Mouse (Mus musculus) kidney, postnatal 14 days (tissue): ENCODE measurements at regions not wholly inside any gene's neighbourhood (a gene's known extent, or its start where the extent isn't known, plus 50 kb on each side); places are given as distances from the start of the nearest gene placed in this dataset.

Experiments used
- DNase-seq: peaks from one replicate; pipeline ENCODE4 v3.0.0; 2022; ENCODE audit warnings: mixed read lengths

DNA sequence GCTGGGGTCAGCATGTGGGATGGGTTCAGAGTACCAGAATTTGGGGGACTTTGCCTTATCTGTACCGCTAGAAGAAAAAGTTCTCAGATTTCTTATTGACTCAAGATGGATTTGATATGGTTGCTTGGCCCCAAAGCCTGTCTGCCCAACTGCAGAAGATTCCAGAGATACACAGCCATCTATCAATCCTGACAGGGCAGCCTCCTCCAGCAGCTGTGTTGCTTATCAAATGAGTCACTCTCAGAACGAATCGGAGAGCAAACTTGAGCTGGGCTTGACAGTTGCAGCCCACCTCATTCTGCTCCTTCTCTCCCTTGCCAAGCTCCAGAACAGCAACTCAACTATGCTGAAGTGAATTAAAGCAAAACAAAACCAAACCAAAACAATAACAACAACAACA is 345.9 kb downstream of the Pik3r1 start:
- DNase-seq: no peak

DNA sequence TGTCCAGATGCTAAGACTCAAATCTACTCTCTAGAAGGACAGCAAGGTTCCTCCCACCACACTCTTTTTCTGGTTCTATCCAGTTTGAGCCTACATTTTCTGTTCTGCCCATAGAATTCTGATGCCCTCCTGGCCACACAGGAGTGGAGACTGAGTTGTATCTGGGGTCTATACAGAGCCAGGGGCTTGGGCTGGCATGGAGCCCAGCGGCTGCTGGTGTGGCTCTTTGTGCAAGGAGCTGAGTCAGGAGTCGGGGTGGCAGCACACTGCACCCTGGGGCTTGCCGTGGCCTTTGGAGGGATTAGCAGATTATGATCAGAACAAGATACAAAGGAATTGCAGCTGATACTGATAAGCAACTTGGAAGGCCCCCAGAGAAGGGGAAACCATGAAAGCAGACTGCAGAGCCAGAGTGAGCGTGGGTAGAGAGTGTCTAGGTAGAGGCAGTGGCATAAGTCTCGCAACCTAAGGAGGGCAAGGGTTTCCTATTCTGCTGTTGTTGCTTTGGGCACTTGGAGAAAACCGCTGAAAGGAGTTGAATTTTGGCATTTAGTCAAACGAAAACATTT is 348.5 kb downstream of the Pik3r1 start:
- DNase-seq: no peak

DNA sequence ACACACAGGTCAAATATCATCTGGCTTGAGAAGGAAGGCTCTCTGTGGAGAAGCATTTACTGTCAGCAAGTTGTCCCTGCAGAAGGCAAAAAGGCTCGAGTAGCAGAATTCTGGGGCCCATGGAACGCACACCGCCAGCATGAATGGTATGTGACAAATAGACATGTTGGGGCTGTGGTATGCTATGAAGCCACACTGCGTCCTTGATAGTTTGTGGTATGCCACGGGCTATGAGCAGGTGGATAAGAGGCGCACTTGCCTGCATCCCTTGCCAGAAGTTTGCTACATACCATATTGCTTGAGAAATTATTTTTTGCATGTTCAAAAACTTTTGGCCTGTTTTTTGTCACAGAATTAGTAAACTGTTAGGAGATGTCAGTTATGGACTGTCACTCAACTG is 349.7 kb downstream of the Pik3r1 start:
- no peak for DNase-seq

DNA sequence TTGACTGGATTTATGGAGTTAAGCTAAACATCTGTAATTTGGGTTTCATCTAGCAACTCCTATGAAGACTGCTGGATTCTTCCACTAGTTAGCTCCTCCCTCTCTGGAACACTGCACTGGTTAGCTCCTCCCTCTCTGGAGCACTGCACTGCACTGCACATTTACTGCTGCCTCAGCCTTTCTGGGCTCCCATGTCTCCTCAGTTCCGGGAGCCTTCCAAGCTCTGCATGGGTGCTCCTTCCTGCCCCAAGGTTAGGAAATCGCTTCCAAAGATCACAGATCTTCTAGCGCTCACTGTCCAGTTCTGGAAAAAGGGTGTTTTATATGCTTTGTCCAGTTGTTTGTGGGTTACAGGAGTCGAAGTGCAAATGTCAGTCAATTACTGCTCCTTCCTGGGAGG is 359.1 kb downstream of the Pik3r1 start:
- no peak for DNase-seq

DNA sequence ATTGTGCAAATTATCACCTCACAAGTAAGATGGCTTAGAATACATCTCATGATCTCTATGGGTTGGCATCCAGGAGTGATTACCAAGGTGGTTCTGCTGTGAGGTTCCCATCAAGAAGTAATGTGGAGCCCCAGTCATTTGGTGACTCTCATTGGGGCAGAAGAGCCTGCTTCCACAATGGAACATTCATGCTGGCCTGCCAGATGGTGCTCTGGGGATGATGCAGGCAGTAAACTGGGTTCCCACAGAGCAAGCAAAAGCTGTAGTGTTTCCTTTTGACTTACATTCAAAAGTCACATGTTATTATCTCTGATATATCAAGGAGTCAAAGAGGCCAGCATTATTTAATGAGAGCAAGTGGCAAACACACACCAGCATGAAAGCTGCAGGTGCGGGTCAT is 360.4 kb downstream of the Pik3r1 start:
- DNase-seq: no peak

DNA sequence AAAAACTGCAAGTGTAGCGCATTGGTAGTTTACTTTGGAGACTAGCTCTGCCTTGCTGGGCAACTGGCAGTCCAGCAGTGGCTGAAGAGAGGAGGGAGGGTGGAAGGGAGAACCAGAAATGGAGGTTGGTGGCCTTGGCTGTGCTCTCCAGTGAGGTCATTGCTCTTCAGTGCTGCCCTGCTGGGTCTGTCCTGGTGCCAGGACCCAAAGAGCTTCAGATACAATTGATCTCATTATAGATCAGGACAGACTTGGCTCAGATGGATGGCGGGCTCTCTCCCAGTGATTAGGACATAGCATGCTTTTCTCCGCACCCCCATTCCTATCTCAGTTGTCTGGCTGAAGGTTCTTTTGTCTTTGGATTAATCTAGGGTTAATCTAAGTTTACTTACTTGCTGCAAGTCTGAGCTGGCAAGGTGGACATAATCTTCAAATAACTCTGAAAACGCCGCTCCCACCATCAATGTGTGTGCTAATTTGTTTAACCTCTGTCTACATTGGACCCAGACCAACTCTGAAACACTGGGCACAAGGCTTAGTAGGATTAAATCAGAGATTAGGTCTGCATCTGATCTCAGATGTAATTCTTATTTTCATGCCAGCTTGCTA is 394.3 kb downstream of the Pik3r1 start:
- no peak for DNase-seq

DNA sequence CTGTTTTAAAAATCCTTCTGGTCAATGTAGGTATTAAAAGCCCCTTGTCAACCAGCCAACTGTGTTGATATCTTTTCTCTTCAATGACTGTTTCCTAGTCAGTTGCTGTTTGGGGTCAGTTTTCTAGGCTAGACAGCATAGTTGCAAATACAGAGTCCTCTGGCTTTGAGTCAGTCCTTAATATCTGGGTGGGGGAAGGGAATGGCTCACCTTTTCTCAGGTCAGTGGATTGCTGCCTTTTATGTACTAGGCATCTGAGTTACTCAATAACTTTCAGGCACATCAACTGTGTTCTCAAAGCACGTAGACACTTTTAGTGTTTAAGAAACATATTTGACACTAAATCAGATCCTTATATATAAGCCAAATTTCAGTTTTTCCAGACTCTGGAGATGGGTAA is 396.1 kb downstream of the Pik3r1 start:
- peak; percentile 61 for DNase-seq

DNA sequence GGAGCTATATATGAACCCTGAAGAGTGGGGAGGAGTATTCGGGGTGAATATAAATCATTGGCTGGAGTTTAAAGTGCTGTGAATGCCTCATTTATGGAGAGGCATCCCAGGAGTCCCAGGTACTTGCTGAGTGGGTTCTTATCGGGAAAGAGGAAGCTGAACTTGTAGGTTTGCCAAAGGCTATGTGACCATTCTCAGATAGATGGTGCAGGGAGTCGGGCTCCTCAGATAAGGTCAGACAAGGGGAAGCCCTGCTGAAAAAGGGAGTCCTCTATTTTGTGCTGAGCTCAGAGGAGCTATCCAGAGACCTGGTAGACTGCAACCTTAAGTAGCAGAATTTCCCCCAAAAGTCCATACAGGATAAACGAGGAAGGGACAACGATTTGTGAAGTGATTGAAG is 399.8 kb downstream of the Pik3r1 start:
- no peak for DNase-seq

DNA sequence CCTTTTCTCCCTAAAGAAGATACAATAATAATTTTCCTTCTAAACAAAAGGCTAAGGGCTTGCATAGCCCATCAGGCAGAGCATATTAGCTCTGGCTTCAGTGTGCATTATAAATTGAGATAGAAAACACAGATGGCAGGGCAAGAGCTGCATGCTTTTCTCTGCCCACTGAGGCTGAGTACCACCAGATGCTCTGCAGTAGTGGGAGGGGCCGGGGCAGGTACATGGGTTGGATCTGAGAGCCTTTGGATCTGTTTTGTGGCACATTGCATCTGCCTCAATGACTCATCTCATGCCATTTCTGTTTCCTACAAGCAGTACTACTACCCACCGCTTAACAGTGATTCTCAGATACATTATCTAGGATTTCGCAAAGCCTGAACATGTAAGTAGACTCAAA is 412.7 kb downstream of the Pik3r1 start:
- no peak for DNase-seq

DNA sequence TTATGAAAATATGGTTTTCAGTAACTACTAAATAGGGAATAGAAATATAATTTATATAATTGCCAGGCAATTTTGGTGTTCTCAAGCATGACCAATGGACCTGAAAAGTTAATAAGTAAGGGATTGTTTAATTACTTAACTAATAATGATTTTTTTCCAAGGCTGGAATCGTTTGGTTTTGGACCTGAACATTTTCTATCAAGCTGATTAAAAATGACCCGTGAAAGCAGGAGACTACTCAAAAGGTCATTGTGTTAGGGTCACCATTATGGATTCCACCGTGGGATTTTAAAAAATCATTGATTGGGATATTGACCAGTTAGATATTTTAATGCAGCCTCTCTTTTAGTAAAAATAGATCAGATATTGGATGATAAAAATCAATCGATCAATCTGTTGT is 416.9 kb downstream of the Pik3r1 start:
- no peak for DNase-seq

DNA sequence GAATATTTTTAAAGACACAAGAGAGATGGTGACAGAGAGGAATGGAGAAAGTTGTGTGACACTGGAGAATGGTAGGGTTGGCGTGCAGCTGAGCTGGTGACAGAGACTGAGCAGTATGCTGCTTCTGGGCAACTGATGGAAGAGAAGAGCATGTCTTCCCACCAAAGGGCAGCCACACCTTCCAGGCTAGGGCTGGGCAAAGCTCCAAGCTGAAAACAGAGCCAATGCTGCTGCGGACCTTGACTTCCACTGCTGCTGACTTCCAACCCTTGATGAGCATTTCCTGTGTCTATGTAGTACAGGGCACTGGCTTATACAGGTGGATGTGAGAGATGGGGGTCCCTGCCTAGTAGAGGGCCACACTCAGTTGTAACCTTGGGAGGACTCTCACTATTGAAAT is 418.7 kb downstream of the Pik3r1 start:
- peak; percentile 62 for DNase-seq

DNA sequence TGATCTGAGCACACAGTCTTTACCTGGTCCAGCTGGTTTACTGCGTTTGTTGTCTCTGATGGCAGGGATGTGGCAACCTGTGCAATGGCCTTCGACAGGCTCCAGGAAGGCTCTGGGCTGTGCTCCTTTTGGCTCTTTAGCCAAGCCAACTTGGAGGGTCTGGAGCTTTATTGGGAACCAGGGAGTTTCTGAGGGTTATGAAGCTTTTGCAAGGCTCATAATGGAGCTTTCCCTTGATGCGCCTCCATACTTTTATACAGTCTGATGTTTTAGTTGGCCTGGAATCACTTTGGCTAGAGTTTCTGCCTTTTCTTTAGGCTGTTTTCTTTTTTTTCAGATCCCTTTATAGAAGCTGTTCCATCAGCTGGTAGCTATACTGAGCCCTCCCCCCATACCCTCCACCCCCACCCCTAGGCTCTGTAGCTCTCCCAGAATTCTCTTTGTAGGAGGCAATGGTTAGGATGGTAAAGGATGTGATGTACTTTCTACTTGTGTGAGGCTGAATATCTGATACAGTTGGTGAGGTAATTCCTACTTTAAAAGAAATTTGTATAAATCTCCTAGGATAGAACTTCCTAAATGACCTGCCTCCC is 429.6 kb downstream of the Pik3r1 start:
- no peak for DNase-seq

DNA sequence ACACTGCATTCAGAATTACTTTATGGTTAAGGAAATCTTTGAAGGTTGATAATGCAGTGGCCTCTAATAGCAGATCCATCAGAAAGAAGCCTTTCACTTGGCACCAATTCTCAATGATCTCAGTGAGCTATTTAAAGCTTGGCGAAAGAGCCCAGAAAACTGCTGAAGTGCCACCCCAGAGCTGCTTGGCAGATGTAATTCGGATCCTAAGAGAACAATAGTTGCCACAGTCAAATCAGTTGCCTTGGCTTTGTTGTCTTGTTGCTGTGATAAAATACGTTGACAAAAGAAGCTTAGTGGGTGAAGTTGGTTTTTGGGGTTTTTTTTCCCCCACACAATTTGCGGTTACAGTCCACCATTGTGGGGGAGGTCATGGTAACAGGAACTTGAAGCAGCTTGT is 449.4 kb downstream of the Pik3r1 start:
- DNase-seq: no peak

DNA sequence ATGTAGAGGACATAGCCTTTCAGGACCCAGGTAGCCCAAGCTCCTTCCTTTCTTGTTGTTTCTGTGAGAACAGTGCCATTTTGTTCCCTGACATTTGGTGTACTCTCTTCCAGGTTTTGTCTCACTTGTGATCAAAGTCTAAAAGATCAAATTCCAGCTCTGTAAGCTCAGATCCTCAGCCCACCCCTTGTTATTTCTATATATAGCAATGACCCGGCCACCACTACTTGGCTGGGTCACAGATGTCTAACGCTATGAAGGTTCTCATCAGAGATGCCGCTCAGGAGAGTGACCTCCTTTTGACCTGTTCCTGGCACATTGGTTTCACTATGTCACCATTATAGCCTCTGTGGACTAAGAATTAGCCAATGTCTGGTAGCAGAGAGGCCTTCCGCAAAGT is 451.7 kb downstream of the Pik3r1 start:
- DNase-seq: no peak

DNA sequence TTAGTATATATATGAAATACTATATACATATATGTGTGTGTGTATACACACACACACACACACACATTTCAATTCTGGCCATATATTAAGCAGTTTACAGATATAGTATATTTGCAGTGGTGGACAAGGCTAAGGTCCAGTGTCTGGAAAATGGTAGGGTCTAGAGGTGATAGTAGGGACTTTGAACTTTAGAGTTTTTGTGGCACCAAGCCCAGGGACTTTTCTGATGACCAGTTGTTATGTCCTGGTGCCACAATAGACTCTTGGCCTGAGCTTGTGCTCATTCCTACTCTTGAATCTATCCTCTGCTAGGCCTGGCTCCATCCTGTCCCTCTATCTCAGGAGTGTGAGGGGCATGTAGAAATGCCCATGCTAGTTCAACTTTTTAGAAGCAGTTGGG is 454.0 kb downstream of the Pik3r1 start:
- no peak for DNase-seq

DNA sequence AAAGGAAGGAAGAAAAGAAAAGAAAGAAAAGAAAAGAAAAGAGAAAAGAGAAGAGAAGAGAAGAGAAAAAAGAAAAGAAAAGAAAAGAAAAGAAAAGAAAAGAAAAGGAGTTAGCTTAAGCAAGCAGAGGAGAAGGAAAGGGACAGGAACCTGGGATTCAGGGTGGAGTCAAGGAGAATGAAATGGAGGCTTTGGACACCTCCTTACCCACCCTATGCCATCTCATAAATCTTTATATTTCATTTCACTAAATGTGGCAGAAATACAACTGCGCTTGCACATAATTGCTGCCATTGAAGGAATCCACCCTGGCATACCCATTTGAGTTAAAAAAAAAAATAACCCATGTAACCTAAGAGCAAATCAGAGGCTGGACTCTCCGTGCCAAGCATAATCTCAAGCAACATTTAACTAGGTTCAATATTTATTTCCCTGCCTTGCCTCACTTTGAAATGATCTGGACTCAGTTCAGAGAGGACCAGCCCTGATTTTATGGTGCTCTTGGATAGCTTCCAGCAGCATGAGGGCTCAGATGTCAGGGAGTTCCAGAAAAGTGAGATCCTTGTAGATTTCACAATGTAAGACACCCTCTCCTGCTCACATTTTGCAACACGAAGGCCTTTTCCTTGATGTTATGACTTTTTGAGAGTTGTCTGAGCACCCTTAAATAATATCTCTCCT is 456.2 kb downstream of the Pik3r1 start:
- DNase-seq: peak; percentile 49

DNA sequence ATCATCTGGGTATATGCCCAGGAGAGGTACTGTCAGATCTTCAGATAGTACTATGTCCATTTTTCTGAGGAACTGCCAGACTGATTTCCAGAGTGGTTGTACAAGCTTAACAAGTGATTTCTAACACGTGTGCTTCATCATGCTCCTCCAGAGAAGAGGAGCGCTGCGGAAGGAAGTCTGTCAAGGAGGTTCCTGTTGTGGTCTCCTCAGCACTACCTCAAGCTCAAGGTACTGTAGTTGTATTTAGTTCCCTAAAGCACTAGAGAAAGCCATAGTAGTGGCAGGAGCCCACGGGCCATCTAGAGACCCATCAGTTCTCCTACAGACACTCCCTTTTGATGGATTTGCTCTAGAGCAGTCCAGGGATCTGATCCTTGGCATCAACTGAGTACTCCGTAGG is 459.3 kb downstream of the Pik3r1 start:
- no peak for DNase-seq

DNA sequence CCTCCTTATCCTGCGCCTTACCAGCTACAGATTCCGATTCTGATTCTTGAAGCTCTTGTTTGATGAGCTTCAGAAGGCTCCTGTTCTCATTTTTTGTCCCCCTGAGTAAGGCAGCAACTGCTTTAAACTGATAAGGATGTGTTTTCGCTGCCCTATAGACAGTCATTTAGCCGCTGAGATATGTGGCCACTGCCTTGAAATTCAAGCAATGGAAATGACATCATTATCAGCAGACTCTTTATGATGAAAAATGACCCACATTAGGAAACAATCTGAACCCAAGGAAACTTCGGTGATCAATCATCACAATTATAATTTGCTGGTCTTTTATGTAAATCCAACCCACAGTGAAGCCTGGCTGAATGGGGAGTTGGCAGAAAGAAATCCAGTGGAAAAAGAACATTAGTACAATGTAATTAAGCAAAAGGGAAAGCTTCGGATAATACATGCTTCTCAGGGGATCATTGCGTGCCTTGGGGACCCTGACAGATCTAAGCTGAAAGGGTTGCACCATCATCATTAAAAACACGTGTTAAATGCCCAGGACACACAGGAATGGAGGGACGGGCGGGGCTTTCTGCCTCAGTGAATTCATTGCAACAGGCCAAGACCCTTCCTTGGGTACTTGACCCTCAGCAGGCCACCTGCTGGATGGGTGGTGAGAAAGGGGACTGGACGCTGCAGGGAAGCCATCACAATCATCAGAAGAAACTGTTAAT is 462.2 kb downstream of the Pik3r1 start:
- no peak for DNase-seq

DNA sequence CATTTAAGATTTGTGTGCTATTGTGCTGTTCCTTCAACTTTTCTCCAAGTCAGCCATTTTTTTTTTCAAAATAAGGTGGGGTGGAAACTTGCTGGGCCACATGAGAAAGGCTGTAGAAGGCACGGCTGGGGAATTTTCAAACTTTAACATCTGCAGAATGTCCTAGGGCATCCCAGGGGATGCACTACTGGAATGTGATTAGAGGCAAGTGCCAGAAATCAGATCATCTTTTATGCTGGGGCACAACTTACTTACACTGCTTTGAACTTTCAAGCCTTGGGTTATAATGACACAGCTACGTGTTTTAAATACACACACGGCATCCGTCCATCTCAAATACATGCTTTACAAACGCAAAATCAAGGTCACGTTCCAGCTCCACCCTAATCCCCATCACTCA is 463.0 kb downstream of the Pik3r1 start:
- no peak for DNase-seq

DNA sequence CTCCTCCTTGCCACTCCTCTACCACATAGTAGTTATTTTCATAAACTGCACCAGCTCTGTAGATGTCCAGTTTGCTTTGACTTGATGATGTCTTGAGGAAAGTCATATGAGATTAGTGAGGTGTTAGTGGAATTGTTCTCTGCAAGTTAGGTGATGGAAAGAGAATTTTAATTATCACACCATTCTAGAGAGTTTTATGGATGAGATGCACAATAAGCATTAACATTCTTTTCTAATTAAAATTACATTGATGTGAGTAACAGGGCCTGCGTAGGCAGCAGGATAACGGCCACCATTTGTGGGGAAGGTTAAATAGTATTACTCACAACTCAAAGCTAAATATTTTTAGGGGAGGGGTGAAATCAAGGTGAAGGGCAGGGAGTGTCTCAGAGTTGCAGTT is 466.7 kb downstream of the Pik3r1 start:
- no peak for DNase-seq

DNA sequence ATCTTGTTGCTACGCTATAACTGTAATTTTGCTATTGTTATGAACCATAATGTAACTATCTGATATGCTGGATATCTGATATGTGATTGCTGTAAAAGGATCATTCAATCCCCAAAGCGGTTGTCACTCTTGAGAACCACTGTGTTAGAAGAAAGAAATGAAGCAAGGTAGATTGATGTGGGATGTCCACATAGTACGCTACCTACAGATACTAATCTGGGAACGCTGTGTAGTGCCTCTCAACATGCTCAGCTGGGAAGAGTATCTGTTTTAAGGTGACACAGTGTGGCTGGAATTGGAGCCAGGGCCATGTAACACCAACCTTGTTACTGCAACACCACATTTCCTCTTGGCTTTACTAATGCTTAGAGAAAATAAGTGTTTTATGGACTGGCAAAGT is 456.2 kb upstream of the Slc30a5 start:
- no peak for DNase-seq

DNA sequence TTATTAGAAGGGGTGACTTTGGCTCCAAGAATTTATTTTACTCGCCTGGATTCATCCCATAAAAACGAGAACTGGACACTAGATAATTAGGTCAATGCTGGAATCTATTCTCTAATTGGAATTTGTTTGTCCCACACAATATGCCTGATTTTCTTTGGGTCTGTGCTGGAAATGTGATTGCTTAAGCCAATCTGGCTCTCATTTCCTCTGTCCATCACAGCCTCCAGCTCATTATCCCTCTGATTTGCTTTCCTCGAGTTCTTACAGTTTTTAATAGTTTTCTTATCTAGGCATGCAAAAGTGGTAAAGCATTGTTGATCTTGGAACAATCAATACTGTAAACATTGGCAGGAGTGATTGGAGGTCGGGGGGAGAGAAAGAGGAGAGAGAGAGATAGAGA is 453.9 kb upstream of the Slc30a5 start:
- DNase-seq: no peak

DNA sequence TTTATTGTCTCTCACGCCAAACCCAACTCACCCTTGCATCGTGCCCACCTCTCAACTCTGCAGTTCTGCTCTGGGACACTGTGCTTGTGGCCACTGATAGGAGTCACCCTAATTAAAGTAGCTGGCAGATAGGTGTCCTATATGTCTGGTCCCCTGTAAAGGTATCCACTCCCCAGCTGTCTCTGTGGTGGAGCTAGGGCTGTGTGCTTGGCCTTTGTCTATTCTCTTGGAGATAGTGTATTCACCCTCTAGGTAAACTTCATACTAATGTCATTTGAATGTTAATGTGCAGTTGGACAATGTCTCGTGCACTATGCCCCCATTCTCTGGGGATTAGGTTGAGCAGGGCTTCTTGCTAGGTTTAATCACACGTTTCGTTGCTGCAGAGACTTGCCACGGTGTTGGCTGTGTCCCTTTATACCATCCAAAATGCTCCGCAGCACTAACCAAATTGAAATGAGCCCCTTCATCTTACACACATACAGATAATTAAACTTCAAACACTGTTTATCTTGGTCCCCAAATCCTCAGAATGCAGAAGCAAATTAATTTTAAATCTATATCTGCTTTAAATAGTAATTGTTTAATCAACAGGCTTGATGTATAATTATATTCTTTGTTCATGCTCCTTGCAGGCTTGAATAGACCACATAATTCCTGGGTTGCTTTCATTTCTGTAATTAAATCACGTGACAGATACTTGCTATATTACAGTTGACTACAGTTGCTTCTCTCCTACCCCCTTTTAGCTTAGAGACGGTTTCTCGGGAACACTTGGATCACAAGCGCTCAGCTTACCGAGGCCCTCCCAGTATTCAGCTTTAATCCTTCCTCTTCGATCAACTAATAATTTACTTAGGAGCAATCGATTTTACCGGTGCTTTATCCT is 453.0 kb upstream of the Slc30a5 start:
- no peak for DNase-seq
